Mouse (Mus musculus): ENCODE results near the gene Eloa. TPM values are rescaled to one million over a fixed set of nuclear protein-coding genes. Genes with fewer than 3 reads are reported as not detected.

Eloa gene
- polyA plus RNA-seq, 1 experiment from 2014 or later = 21.5 TPM

GRCm38 (mm10) chr4:136027416-136028131 is 6.0 kb upstream of the Eloa start:
- DNase-seq (ENCODE audit: low spot score) = no peak

DNA sequence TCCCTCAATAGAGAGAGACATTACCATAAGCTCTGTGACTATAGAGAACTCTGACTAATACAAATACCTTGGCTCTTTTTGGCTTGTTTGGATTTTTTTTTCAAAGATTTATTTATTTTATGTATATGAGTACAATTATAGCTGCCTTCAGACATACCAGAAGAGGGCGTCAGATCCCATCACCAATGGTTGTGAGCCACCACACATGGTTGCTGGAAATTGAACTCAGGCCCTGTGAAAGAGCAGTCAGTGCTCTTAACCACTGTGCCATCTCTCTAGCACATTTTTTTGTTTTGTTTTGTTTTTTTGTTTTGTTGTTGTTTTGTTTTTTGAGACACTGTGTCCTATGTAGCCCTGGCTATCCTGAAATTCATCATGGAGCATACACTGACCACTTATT is 3.8 kb upstream of the Eloa start:
- no peak overlapping the region for H3K4me2 ChIP-seq (replicated peaks; ENCODE audit: low read depth)
- WGBS = 66% methylated on average over 1 of the region's 1 CpGs
- no peak for ATAC-seq (ENCODE audit: low FRiP score, low TSS enrichment)

More at GRCm38 (mm10) chr4:136027416-136028131, 6.0 kb upstream of the Eloa start:
- H3K36me3 ChIP-seq (ENCODE audit: control insufficient read depth, insufficient read depth, low read length) = no peaks in the 10 kb centered on the region
- WGBS = 68% methylated on average over 8 of the region's 8 CpGs
- H3K4me3 ChIP-seq (ENCODE audit: low read depth, low read length) = no peak overlapping the region
- no peak for ATAC-seq (ENCODE audit: low FRiP score, low TSS enrichment)
- no peak overlapping the region for H3K27ac ChIP-seq (replicated peaks)
- H3K27me3 ChIP-seq (ENCODE audit: control insufficient read depth, insufficient read depth, low read length) = no peaks in the 10 kb centered on the region
- no peaks in the 10 kb centered on the region for H3K4me1 ChIP-seq (replicated peaks; ENCODE audit: control insufficient read depth, insufficient read depth)
- TF ChIP-seq CTCF (IDR thresholded peaks at IDR 0.05; ENCODE audit: low read depth) = no peak
- no peak for TF ChIP-seq EP300 (optimal IDR thresholded peaks at IDR 0.05)
- H3K4me2 ChIP-seq (replicated peaks; ENCODE audit: low read depth) = no peak overlapping the region
- H3K9ac ChIP-seq (ENCODE audit: low read length) = no peak overlapping the region
- H3K9me3 ChIP-seq (ENCODE audit: control insufficient read depth, low read length) = no peaks in the 10 kb centered on the region

DNA sequence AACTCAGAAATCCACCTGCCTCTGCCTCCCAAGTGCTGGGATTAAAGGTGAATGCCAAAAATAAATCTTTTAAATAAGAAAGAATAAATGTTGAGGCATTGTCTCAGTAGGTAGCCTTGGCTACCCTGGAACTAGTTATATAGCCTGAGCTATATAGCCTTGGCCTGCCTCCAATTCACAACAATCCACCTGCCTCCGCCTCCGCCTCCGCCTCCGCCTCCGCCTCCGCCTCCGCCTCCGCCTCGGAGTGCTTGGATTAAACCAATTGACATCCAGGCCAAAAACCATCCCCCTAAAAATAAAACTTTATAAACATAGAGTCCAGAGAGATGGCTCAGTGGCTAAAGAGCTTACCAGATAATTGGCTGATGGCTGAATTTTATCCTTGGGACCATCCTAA is 1.4 kb upstream of the Eloa start:
- no peaks in the 10 kb centered on the region for H3K4me1 ChIP-seq (replicated peaks; ENCODE audit: control insufficient read depth, insufficient read depth)

More for the DNA sequence above, 3.8 kb upstream of the Eloa start:
- DNase-seq (ENCODE audit: low spot score) = no peak
- no peaks in the 10 kb centered on the region for H3K4me1 ChIP-seq (replicated peaks; ENCODE audit: control insufficient read depth, insufficient read depth)
- no peak overlapping the region for H3K27ac ChIP-seq (replicated peaks)
- H3K36me3 ChIP-seq (ENCODE audit: control insufficient read depth, insufficient read depth, low read length) = no peaks in the 10 kb centered on the region
- TF ChIP-seq CTCF (IDR thresholded peaks at IDR 0.05; ENCODE audit: low read depth) (no peak), EP300 (optimal IDR thresholded peaks at IDR 0.05) (no peak)
- no peak overlapping the region for H3K4me3 ChIP-seq (ENCODE audit: low read depth, low read length)
- H3K9me3 ChIP-seq (ENCODE audit: control insufficient read depth, low read length) = no peaks in the 10 kb centered on the region
- no peaks in the 10 kb centered on the region for H3K27me3 ChIP-seq (ENCODE audit: control insufficient read depth, insufficient read depth, low read length)
- H3K9ac ChIP-seq (ENCODE audit: low read length) = no peak overlapping the region

DNA sequence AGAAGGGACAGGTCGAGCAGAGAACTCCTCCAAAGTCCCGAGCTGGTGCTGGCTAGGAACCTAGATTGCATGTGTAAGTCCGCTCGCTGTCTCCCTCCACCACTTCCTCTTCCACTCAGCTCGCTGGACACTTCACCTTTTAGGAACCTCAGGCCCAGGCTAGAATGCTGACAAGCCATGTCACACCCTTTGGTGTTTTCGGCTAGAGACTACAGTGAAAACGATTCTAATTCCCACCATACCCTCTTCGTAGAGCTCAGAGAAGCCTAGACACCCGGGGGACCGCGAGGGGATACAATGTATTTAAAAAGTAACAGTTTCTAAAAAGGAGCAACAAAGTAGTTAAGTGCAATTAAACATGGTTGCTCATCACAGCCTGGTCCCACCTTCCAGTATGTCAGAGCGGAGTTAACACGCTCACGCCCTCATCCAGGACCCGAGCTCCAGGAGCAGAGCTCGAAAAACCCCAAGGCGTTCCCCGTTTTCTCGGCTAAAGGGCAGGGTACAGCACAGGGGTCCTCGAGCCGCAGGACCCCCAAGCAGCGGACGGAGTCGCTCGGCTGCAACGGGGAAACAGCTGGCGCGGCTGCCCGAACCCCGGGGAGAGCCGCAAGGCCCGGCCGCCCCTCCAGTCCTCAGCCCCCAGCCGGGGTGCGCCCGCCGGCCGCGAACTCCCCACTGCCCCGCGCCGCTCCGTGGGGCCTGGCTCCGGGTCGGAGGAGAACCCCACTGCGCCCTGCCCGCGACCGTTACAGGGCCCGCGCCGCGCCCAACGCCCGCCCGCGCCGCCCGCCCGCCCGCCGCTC is 617 bp downstream of the Eloa start:
- Histone ChIP-seq H3K4me2 (replicated peaks; ENCODE audit: low read depth) (peak overlapping the region; percentile 68), H3K4me1 (replicated peaks; ENCODE audit: control insufficient read depth, insufficient read depth) (no peaks in the 10 kb centered on the region), H3K27me3 (ENCODE audit: control insufficient read depth, insufficient read depth, low read length) (no peaks in the 10 kb centered on the region), H3K27ac (replicated peaks) (peak overlapping the region; percentile 94), H3K36me3 (ENCODE audit: control insufficient read depth, insufficient read depth, low read length) (no peaks in the 10 kb centered on the region), H3K9ac (ENCODE audit: low read length) (peak overlapping the region; percentile 99), H3K9me3 (ENCODE audit: control insufficient read depth, low read length) (no peaks in the 10 kb centered on the region), H3K4me3 (ENCODE audit: low read depth, low read length) (peak overlapping the region; percentile 99)
- under 1% methylated on average over 41 of the region's 62 CpGs for WGBS
- TF ChIP-seq CTCF (IDR thresholded peaks at IDR 0.05; ENCODE audit: low read depth) = no peak
- no peak for TF ChIP-seq EP300 (optimal IDR thresholded peaks at IDR 0.05)
- ATAC-seq (ENCODE audit: low FRiP score, low TSS enrichment) (peak; percentile 69), DNase-seq (ENCODE audit: low spot score) (peak; percentile 40)

More for the DNA sequence above, 1.4 kb upstream of the Eloa start:
- ATAC-seq (ENCODE audit: low FRiP score, low TSS enrichment) = no peak
- Histone ChIP-seq H3K9me3 (ENCODE audit: control insufficient read depth, low read length) (no peaks in the 10 kb centered on the region), H3K27ac (replicated peaks) (no peak overlapping the region), H3K4me2 (replicated peaks; ENCODE audit: low read depth) (no peak overlapping the region), H3K27me3 (ENCODE audit: control insufficient read depth, insufficient read depth, low read length) (no peaks in the 10 kb centered on the region), H3K36me3 (ENCODE audit: control insufficient read depth, insufficient read depth, low read length) (no peaks in the 10 kb centered on the region), H3K4me3 (ENCODE audit: low read depth, low read length) (no peak overlapping the region), H3K9ac (ENCODE audit: low read length) (no peak overlapping the region)
- no peak for TF ChIP-seq CTCF (IDR thresholded peaks at IDR 0.05; ENCODE audit: low read depth)
- no peak for TF ChIP-seq EP300 (optimal IDR thresholded peaks at IDR 0.05)
- DNase-seq (ENCODE audit: low spot score) = no peak
- 87% methylated on average over 9 of the region's 9 CpGs for WGBS

DNA sequence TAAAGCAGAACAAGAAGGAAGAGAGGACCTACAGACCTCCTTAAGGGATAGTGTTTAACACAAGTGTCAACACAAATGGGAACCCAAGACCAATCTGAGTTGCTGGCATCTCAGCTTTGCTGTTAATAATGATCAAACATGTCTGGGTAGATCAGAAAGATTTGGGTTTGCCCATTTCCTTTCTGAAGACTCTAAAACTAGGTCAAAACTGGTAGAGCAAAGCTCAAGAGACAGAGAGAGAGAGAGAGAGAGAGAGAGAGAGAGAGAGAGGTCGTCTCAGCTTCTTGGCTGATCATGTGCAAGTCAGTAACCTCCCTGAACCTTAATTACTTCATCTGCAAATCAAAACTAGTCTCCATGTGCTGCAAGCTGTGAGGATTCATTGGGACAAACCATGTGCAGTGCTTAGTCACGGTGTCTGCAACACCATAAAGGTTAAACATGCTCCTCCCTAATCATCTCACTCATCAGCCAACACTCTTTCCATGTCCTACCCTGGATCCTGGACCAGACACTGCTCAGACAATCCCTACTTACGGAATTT is 5.4 kb downstream of the Eloa start:
- H3K9ac ChIP-seq (ENCODE audit: low read length) = no peak overlapping the region
- no peak overlapping the region for H3K27ac ChIP-seq (replicated peaks)
- H3K9me3 ChIP-seq (ENCODE audit: control insufficient read depth, low read length) = no peaks in the 10 kb centered on the region
- no peak overlapping the region for H3K4me3 ChIP-seq (ENCODE audit: low read depth, low read length)
- H3K36me3 ChIP-seq (ENCODE audit: control insufficient read depth, insufficient read depth, low read length) = peaks cover 7% of the 10 kb centered on the region
- TF ChIP-seq CTCF (IDR thresholded peaks at IDR 0.05; ENCODE audit: low read depth) (no peak), EP300 (optimal IDR thresholded peaks at IDR 0.05) (no peak)
- H3K4me1 ChIP-seq (replicated peaks; ENCODE audit: control insufficient read depth, insufficient read depth) = no peaks in the 10 kb centered on the region
- DNase-seq (ENCODE audit: low spot score) (no peak), ATAC-seq (ENCODE audit: low FRiP score, low TSS enrichment) (no peak)
- no peaks in the 10 kb centered on the region for H3K27me3 ChIP-seq (ENCODE audit: control insufficient read depth, insufficient read depth, low read length)
- WGBS = 69% methylated on average over 3 of the region's 3 CpGs
- no peak overlapping the region for H3K4me2 ChIP-seq (replicated peaks; ENCODE audit: low read depth)
